ENCODE assay signal across 10 mouse cellular contexts in genomic region chr4:57228601-57229520, GRCm38 (mm10).
A peak's percentile ranks its signal among the peaks of the same experiment; 100 is the strongest.
DNase-seq lines count a peak whose midpoint lies in the region; ATAC-seq and TF ChIP-seq lines count a peak whose summit lies in the region.
"Had no signal": no experiment of that assay in that cellular context is flagged by ENCODE, and none has a peak within 500 bp of the region (broad histone marks: within the 10 kb centered on the region; RNA-seq: fewer than 3 reads in every experiment).

No protein-coding gene starts in this region.

- no peaks in the 10 kb centered on the region for H3K27me3 ChIP-seq in heart, embryonic 13.5 days (replicated peaks)
- H3K27me3 ChIP-seq in heart, embryonic 10.5 days (ENCODE audit: insufficient read depth, poor library complexity, severe bottlenecking): no peaks in the 10 kb centered on the region
- no peaks in the 10 kb centered on the region for H3K27me3 ChIP-seq in midbrain, postnatal 0 days (ENCODE audit: insufficient read depth, low read length)
- H3K27me3 ChIP-seq in midbrain, embryonic 10.5 days (ENCODE audit: low read depth, poor library complexity, severe bottlenecking): no peaks in the 10 kb centered on the region
- no peaks in the 10 kb centered on the region for H3K27me3 ChIP-seq in hindbrain, postnatal 0 days (ENCODE audit: insufficient read depth, low read length)

- no peak overlapping the region for H3K4me3 ChIP-seq in heart, embryonic 13.5 days
- H3K4me3 ChIP-seq in heart, embryonic 10.5 days: no peak overlapping the region
- no peak overlapping the region for H3K4me3 ChIP-seq in midbrain, postnatal 0 days (ENCODE audit: low read depth, low read length)
- H3K4me3 ChIP-seq in midbrain, embryonic 10.5 days: no peak overlapping the region
- H3K4me3 ChIP-seq in hindbrain, postnatal 0 days (ENCODE audit: low read length): no peak overlapping the region

- 69% methylated on average over 18 of the region's 18 CpGs for WGBS in heart, embryonic 13.5 days
- whole genome bisulfite sequencing in heart, embryonic 10.5 days: 77% methylated on average over 18 of the region's 18 CpGs
- 44% methylated on average over 17 of the region's 18 CpGs for WGBS in midbrain, postnatal 0 days
- 81% methylated on average over 18 of the region's 18 CpGs for WGBS in midbrain, embryonic 10.5 days
- 44% methylated on average over 18 of the region's 18 CpGs for WGBS in hindbrain, postnatal 0 days

- peaks cover 8% of the 10 kb centered on the region; the same call in 1 of the 2 replicates for H3K4me1 ChIP-seq in heart, embryonic 13.5 days
- H3K4me1 ChIP-seq in heart, embryonic 10.5 days: no peaks in the 10 kb centered on the region
- no peaks in the 10 kb centered on the region for H3K4me1 ChIP-seq in midbrain, postnatal 0 days (ENCODE audit: insufficient read depth, low read length)
- peaks cover 24% of the 10 kb centered on the region for H3K4me1 ChIP-seq in midbrain, embryonic 10.5 days
- H3K4me1 ChIP-seq in hindbrain, postnatal 0 days (ENCODE audit: insufficient read depth, low read length): peaks cover 13% of the 10 kb centered on the region; the same call in 1 of the 2 replicates

- no peak for ATAC-seq in heart, embryonic 13.5 days (ENCODE audit: extremely low read depth, insufficient number of reproducible peaks, low FRiP score, low TSS enrichment)
- no peak for ATAC-seq in midbrain, postnatal 0 days (ENCODE audit: low FRiP score)
- peak; percentile 56; the same call in 1 of the 2 replicates for ATAC-seq in hindbrain, postnatal 0 days

- H3K36me3 ChIP-seq in heart, embryonic 13.5 days: peaks cover 18% of the 10 kb centered on the region
- no peaks in the 10 kb centered on the region for H3K36me3 ChIP-seq in heart, embryonic 10.5 days
- no peaks in the 10 kb centered on the region for H3K36me3 ChIP-seq in midbrain, postnatal 0 days (ENCODE audit: insufficient read depth, low read length)
- H3K36me3 ChIP-seq in midbrain, embryonic 10.5 days: no peaks in the 10 kb centered on the region
- no peaks in the 10 kb centered on the region; the same call in 1 of the 2 replicates for H3K36me3 ChIP-seq in hindbrain, postnatal 0 days (ENCODE audit: insufficient read depth, low read length)

- H3K4me2 ChIP-seq in heart, embryonic 13.5 days: no peak overlapping the region
- H3K4me2 ChIP-seq in midbrain, postnatal 0 days (ENCODE audit: low read depth, low read length, poor library complexity, severe bottlenecking): peak overlapping the region; percentile 12; the same call in 1 of the 2 replicates
- H3K4me2 ChIP-seq in hindbrain, postnatal 0 days (ENCODE audit: low read depth, low read length): peak overlapping the region; percentile 22
- H3K4me2 ChIP-seq: lung, embryonic 14.5 days had no signal

- H3K9me3 ChIP-seq in heart, embryonic 13.5 days: no peaks in the 10 kb centered on the region
- H3K9me3 ChIP-seq in heart, embryonic 10.5 days: no peaks in the 10 kb centered on the region
- no peaks in the 10 kb centered on the region for H3K9me3 ChIP-seq in midbrain, postnatal 0 days (ENCODE audit: low read length)
- H3K9me3 ChIP-seq in midbrain, embryonic 10.5 days (replicated peaks): no peaks in the 10 kb centered on the region
- no peaks in the 10 kb centered on the region for H3K9me3 ChIP-seq in hindbrain, postnatal 0 days (ENCODE audit: low read length)

- 0 out of 2 replicates have a peak overlapping the region, but pooled peaks have one; percentile 21 for H3K9ac ChIP-seq in heart, embryonic 13.5 days
- no peak overlapping the region for H3K9ac ChIP-seq in midbrain, postnatal 0 days (replicated peaks; ENCODE audit: low read length, poor library complexity, severe bottlenecking)
- peak overlapping the region; percentile 6; the same call in 1 of the 2 replicates for H3K9ac ChIP-seq in hindbrain, postnatal 0 days (replicated peaks; ENCODE audit: low read length)
- H3K9ac ChIP-seq: lung, embryonic 14.5 days had no signal

- no peak for TF ChIP-seq CTCF in midbrain, postnatal 0 days (IDR thresholded peaks at IDR 0.05)
- TF ChIP-seq CTCF in hindbrain, postnatal 0 days (IDR thresholded peaks at IDR 0.05; ENCODE audit: low read depth): no peak

- H3K27ac ChIP-seq in heart, embryonic 13.5 days (replicated peaks): no peak overlapping the region
- H3K27ac ChIP-seq in heart, embryonic 10.5 days: no peak overlapping the region
- H3K27ac ChIP-seq in midbrain, postnatal 0 days (ENCODE audit: low read depth, low read length): no peak overlapping the region
- H3K27ac ChIP-seq in midbrain, embryonic 10.5 days (replicated peaks): no peak overlapping the region
- H3K27ac ChIP-seq in hindbrain, postnatal 0 days: peak overlapping the region; percentile 48; the same call in 1 of the 2 replicates

- no peak for DNase-seq in heart, embryonic 10.5 days (ENCODE audit: low spot score)
- peak; percentile 59 for DNase-seq in midbrain, postnatal 0 days (ENCODE audit: low spot score)
- DNase-seq in midbrain, embryonic 10.5 days (ENCODE audit: low spot score): no peak
- DNase-seq in hindbrain, postnatal 0 days (ENCODE audit: low spot score): peak; percentile 57
- DNase-seq in right cerebral cortex, postnatal 4 days: peak; percentile 20
- no peak for DNase-seq in spleen, adult 12 weeks (ENCODE audit: low spot score)
- DNase-seq: kidney, adult 18-20 months; lung, embryonic 14.5 days; retina, postnatal 1 day had no signal

Comparison
In these comparisons a context has a peak if more than half of its experiments do, and no peak if none do; other contexts are left out.
1. DNase-seq: peak in midbrain, postnatal 0 days (single experiment), hindbrain, postnatal 0 days (single experiment) and right cerebral cortex, postnatal 4 days (single experiment); none in heart, embryonic 10.5 days (single experiment), midbrain, embryonic 10.5 days (single experiment) and spleen, adult 12 weeks (single experiment).